Mouse (Mus musculus): ENCODE data around the gene Cdk19. TPM values are rescaled to one million over a fixed set of nuclear protein-coding genes. Genes with fewer than 3 reads are reported as not detected.

The Cdk19 gene
- polyA plus RNA-seq, 1 experiment from 2014 or later = 15.0 TPM

- no peaks in the 10 kb centered on the region for H3K36me3 ChIP-seq
- no peak for ATAC-seq (ENCODE audit: low FRiP score)
- H3K4me1 ChIP-seq = peaks cover 27% of the 10 kb centered on the region
- WGBS = 91% methylated on average over 7 of the region's 7 CpGs
- H3K9me3 ChIP-seq (replicated peaks) = no peaks in the 10 kb centered on the region
- no peak overlapping the region for H3K4me3 ChIP-seq
- H3K27me3 ChIP-seq = no peaks in the 10 kb centered on the region
- H3K4me2 ChIP-seq (replicated peaks) = no peak overlapping the region
- H3K27ac ChIP-seq = no peak overlapping the region
- H3K9ac ChIP-seq = no peak overlapping the region
These were observed 35.5 kb downstream of the Cdk19 start for GRCm38 (mm10) chr10:40374828-40375227.

- no peaks in the 10 kb centered on the region for H3K27me3 ChIP-seq
- H3K9ac ChIP-seq = no peak overlapping the region
- H3K9me3 ChIP-seq (replicated peaks) = no peaks in the 10 kb centered on the region
- H3K4me3 ChIP-seq = no peak overlapping the region
- no peak overlapping the region for H3K27ac ChIP-seq
- ATAC-seq (ENCODE audit: low FRiP score) = no peak
- H3K4me2 ChIP-seq (replicated peaks) = no peak overlapping the region
- no peaks in the 10 kb centered on the region for H3K36me3 ChIP-seq
- peaks cover 27% of the 10 kb centered on the region for H3K4me1 ChIP-seq
- WGBS = 61% methylated on average over 3 of the region's 3 CpGs
These were observed 36.9 kb downstream of the Cdk19 start for GRCm38 (mm10) chr10:40376286-40376685.

- Histone ChIP-seq H3K4me2 (replicated peaks) (no peak overlapping the region), H3K4me1 (peaks cover 16% of the 10 kb centered on the region), H3K9ac (no peak overlapping the region), H3K4me3 (no peak overlapping the region), H3K27ac (no peak overlapping the region), H3K27me3 (no peaks in the 10 kb centered on the region), H3K36me3 (no peaks in the 10 kb centered on the region), H3K9me3 (replicated peaks) (no peaks in the 10 kb centered on the region)
- WGBS = 94% methylated on average over 4 of the region's 4 CpGs
- ATAC-seq (ENCODE audit: low FRiP score) = no peak
These were observed 38.9 kb downstream of the Cdk19 start for GRCm38 (mm10) chr10:40378284-40378683.

- ATAC-seq (ENCODE audit: low FRiP score) = no peak
- 80% methylated on average over 1 of the region's 1 CpGs for WGBS
These were observed 40.3 kb downstream of the Cdk19 start for GRCm38 (mm10) chr10:40379682-40380081.

GRCm38 (mm10) chr10:40385397-40385796 is 46.0 kb downstream of the Cdk19 start:
- Histone ChIP-seq H3K9ac (no peak overlapping the region), H3K27ac (no peak overlapping the region), H3K4me2 (replicated peaks) (no peak overlapping the region), H3K4me1 (peaks cover 4% of the 10 kb centered on the region; the same call in 1 of the 2 replicates), H3K4me3 (no peak overlapping the region), H3K27me3 (no peaks in the 10 kb centered on the region), H3K9me3 (replicated peaks) (no peaks in the 10 kb centered on the region), H3K36me3 (no peaks in the 10 kb centered on the region)
- no peak for ATAC-seq (ENCODE audit: low FRiP score)
- 91% methylated on average over 3 of the region's 3 CpGs for WGBS

More at GRCm38 (mm10) chr10:40379682-40380081, 40.3 kb downstream of the Cdk19 start:
- H3K4me3 ChIP-seq = no peak overlapping the region
- H3K36me3 ChIP-seq = no peaks in the 10 kb centered on the region
- H3K9ac ChIP-seq = no peak overlapping the region
- no peaks in the 10 kb centered on the region for H3K27me3 ChIP-seq
- H3K9me3 ChIP-seq (replicated peaks) = no peaks in the 10 kb centered on the region
- no peak overlapping the region for H3K4me2 ChIP-seq (replicated peaks)
- H3K27ac ChIP-seq = no peak overlapping the region
- peaks cover 16% of the 10 kb centered on the region for H3K4me1 ChIP-seq

- Histone ChIP-seq H3K4me1 (peaks cover 2% of the 10 kb centered on the region; the same call in 1 of the 2 replicates), H3K27ac (no peak overlapping the region), H3K36me3 (peaks cover under 1% of the 10 kb centered on the region; the same call in 1 of the 2 replicates), H3K9ac (no peak overlapping the region), H3K27me3 (no peaks in the 10 kb centered on the region), H3K4me3 (no peak overlapping the region), H3K4me2 (replicated peaks) (no peak overlapping the region), H3K9me3 (replicated peaks) (no peaks in the 10 kb centered on the region)
- 95% methylated on average over 4 of the region's 4 CpGs for WGBS
- ATAC-seq (ENCODE audit: low FRiP score) = no peak
These were observed 46.8 kb downstream of the Cdk19 start for GRCm38 (mm10) chr10:40386126-40386525.

GRCm38 (mm10) chr10:40393447-40394143 is 54.2 kb downstream of the Cdk19 start:
- H3K4me2 ChIP-seq (replicated peaks) = no peak overlapping the region
- no peaks in the 10 kb centered on the region for H3K4me1 ChIP-seq
- no peak overlapping the region for H3K4me3 ChIP-seq

GRCm38 (mm10) chr10:40398842-40399241 is 59.5 kb downstream of the Cdk19 start:
- Histone ChIP-seq H3K9me3 (replicated peaks) (no peaks in the 10 kb centered on the region), H3K4me3 (no peak overlapping the region), H3K27ac (no peak overlapping the region), H3K9ac (no peak overlapping the region), H3K36me3 (peaks cover 14% of the 10 kb centered on the region; the same call in 1 of the 2 replicates), H3K4me2 (replicated peaks) (no peak overlapping the region), H3K4me1 (no peaks in the 10 kb centered on the region), H3K27me3 (no peaks in the 10 kb centered on the region)
- ATAC-seq (ENCODE audit: low FRiP score) = no peak
- WGBS = 84% methylated on average over 3 of the region's 3 CpGs

More at GRCm38 (mm10) chr10:40393447-40394143, 54.2 kb downstream of the Cdk19 start:
- Histone ChIP-seq H3K27ac (no peak overlapping the region), H3K27me3 (no peaks in the 10 kb centered on the region), H3K9me3 (replicated peaks) (no peaks in the 10 kb centered on the region), H3K9ac (no peak overlapping the region), H3K36me3 (peaks cover 10% of the 10 kb centered on the region; the same call in 1 of the 2 replicates)
- ATAC-seq (ENCODE audit: low FRiP score) = no peak
- 90% methylated on average over 2 of the region's 2 CpGs for WGBS

- H3K4me2 ChIP-seq (replicated peaks) = no peak overlapping the region
- peaks cover 14% of the 10 kb centered on the region; the same call in 1 of the 2 replicates for H3K36me3 ChIP-seq
- no peak overlapping the region for H3K27ac ChIP-seq
- no peaks in the 10 kb centered on the region for H3K4me1 ChIP-seq
- H3K4me3 ChIP-seq = no peak overlapping the region
- 83% methylated on average over 2 of the region's 2 CpGs for WGBS
- no peaks in the 10 kb centered on the region for H3K9me3 ChIP-seq (replicated peaks)
- H3K9ac ChIP-seq = no peak overlapping the region
- no peaks in the 10 kb centered on the region for H3K27me3 ChIP-seq
- ATAC-seq (ENCODE audit: low FRiP score) = no peak
These were observed 60.0 kb downstream of the Cdk19 start for GRCm38 (mm10) chr10:40399328-40399727.

GRCm38 (mm10) chr10:40400293-40400692 is 60.9 kb downstream of the Cdk19 start:
- ATAC-seq (ENCODE audit: low FRiP score) = no peak
- Histone ChIP-seq H3K9ac (no peak overlapping the region), H3K27ac (no peak overlapping the region), H3K9me3 (replicated peaks) (no peaks in the 10 kb centered on the region), H3K36me3 (peaks cover 14% of the 10 kb centered on the region; the same call in 1 of the 2 replicates), H3K4me1 (no peaks in the 10 kb centered on the region), H3K4me2 (replicated peaks) (no peak overlapping the region), H3K4me3 (no peak overlapping the region), H3K27me3 (no peaks in the 10 kb centered on the region)
- 88% methylated on average over 4 of the region's 4 CpGs for WGBS

GRCm38 (mm10) chr10:40406655-40407054 is 67.3 kb downstream of the Cdk19 start:
- no peaks in the 10 kb centered on the region for H3K36me3 ChIP-seq
- H3K4me1 ChIP-seq = no peaks in the 10 kb centered on the region
- no peak overlapping the region for H3K4me3 ChIP-seq
- 88% methylated on average over 3 of the region's 3 CpGs for WGBS
- H3K27me3 ChIP-seq = no peaks in the 10 kb centered on the region
- no peak overlapping the region for H3K9ac ChIP-seq
- no peak overlapping the region for H3K4me2 ChIP-seq (replicated peaks)
- no peaks in the 10 kb centered on the region for H3K9me3 ChIP-seq (replicated peaks)
- H3K27ac ChIP-seq = no peak overlapping the region
- no peak for ATAC-seq (ENCODE audit: low FRiP score)

GRCm38 (mm10) chr10:40409336-40409735 is 70.0 kb downstream of the Cdk19 start:
- H3K4me3 ChIP-seq = no peak overlapping the region
- H3K36me3 ChIP-seq = no peaks in the 10 kb centered on the region
- no peak overlapping the region for H3K27ac ChIP-seq
- ATAC-seq (ENCODE audit: low FRiP score) = no peak
- H3K9ac ChIP-seq = no peak overlapping the region
- no peak overlapping the region for H3K4me2 ChIP-seq (replicated peaks)
- 96% methylated on average over 2 of the region's 2 CpGs for WGBS
- H3K4me1 ChIP-seq = no peaks in the 10 kb centered on the region
- H3K9me3 ChIP-seq (replicated peaks) = no peaks in the 10 kb centered on the region
- no peaks in the 10 kb centered on the region for H3K27me3 ChIP-seq

- Histone ChIP-seq H3K27me3 (no peaks in the 10 kb centered on the region), H3K4me1 (no peaks in the 10 kb centered on the region), H3K9me3 (replicated peaks) (no peaks in the 10 kb centered on the region), H3K9ac (no peak overlapping the region), H3K36me3 (no peaks in the 10 kb centered on the region), H3K4me2 (replicated peaks) (no peak overlapping the region), H3K27ac (no peak overlapping the region), H3K4me3 (no peak overlapping the region)
- WGBS = 95% methylated on average over 2 of the region's 2 CpGs
- ATAC-seq (ENCODE audit: low FRiP score) = no peak
These were observed 72.0 kb downstream of the Cdk19 start for GRCm38 (mm10) chr10:40411370-40411769.

All from hindbrain, embryonic 12.5 days (tissue).